Mouse (Mus musculus) ES-Bruce4 (cell line): ENCODE measurements around the gene Gm5346.
"Not testable (repeated sequence)": the region's sequence is repeated elsewhere in the genome, so short reads cannot be mapped to it uniquely, and the experiment has no call there.

ENCODE experiments used
- CTCF ChIP-seq: IDR thresholded peaks from one replicate; pipeline ENCODE4 v1.8.1; 2011; ENCODE audit warnings: low read depth, low read length
- EP300 ChIP-seq: IDR thresholded peaks from 2 replicates; pipeline ENCODE4 v1.6.1; 2011; ENCODE audit warnings: low read depth, low read length; ENCODE audit not compliant: insufficient read depth
- POLR2A ChIP-seq: IDR thresholded peaks from one replicate; pipeline ENCODE4 v1.8.1; 2011; ENCODE audit warnings: low read length; ENCODE audit not compliant: insufficient read depth

DNA sequence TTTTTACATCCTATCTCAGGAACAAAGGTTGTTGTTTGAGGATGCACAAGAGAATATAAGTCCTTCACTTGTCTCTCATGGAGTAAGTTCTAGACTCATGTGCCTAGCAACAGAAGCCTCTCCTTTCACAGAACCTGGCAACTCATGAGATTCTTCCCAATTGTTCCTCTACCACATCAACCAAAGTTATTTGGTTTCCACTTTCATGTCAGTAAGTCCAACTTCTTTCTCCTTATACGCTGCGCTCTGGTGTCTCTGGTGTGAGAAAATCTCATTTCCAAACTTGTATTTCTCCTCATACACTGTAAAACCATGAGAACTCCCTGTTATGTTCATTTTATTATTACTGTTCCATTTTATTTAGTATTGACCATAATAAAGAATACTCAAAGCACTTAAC, 50.5 kb downstream of the Gm5346 start, which contains the start of gene Adam26a:
- not testable (repeated sequence) for TF ChIP-seq EP300, POLR2A, CTCF
